Mouse (Mus musculus): ENCODE results near the gene Ubash3a. TPM values are rescaled to one million over a fixed set of nuclear protein-coding genes. Genes with fewer than 3 reads are reported as not detected.

Gene Ubash3a
- total RNA-seq, 1 experiment, result 6.7 TPM

DNA sequence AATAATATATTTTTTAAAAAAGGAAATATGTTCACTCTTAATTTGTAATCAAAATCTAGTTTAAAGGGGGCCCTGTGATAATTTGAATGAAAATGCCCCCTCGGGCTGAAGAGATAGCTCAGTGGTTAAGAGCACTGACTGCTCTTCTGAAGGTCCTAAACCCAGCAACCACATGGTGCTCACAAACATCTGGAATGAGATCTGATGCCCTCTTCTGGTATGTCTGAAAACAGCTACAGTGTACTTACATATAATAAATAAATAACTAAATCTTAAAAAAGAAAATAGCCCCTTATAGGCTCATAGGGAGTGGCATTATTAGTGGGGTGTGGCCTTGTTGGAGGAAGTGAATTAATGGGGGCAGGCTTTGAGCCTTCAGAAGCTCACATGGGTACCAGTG lies 49.5 kb downstream of the Ubash3a start:
- Histone ChIP-seq H3K27ac (ENCODE audit: insufficient read depth, low read depth, low read length, poor library complexity, severe bottlenecking) (no peak overlapping the region), H3K4me1 (ENCODE audit: control insufficient read depth in 2 of 2, insufficient read depth in 2 of 2, low read length in 2 of 2, poor library complexity in 1 of 2) (peaks cover 3 to 11% of the 10 kb centered on the region in 2 experiments; a peak in 2 of 4 replicates), H3K9ac (ENCODE audit: insufficient read depth, low read depth, low read length, poor library complexity, severe bottlenecking) (no peak overlapping the region), H3K4me3 (ENCODE audit: insufficient read depth in 1 of 2, low read depth in 1 of 2, low read length in 2 of 2, poor library complexity in 1 of 2, severe bottlenecking in 1 of 2) (no peak overlapping the region), H3K36me3 (ENCODE audit: control insufficient read depth, insufficient read depth, low read length, poor library complexity, severe bottlenecking) (no peaks in the 10 kb centered on the region; the same call in 1 of the 2 replicates), H3K9me3 (ENCODE audit: control insufficient read depth, insufficient read depth, low read depth, low read length) (no peaks in the 10 kb centered on the region)
- DNase-seq (ENCODE audit: low read depth, low spot score), result no peak
- in situ Hi-C loops (cut with MboI; ENCODE audit: low sequenced_read_pairs in 2 of 2, unreplicated experiment in 2 of 2), result no loop called here
- TF ChIP-seq ZNF384 (IDR thresholded peaks at IDR 0.05; ENCODE audit: low read depth, low read length) (no peak), HCFC1 (IDR thresholded peaks at IDR 0.05; ENCODE audit: borderline replicate concordance, insufficient read depth, low read length) (no peak), CHD2 (IDR thresholded peaks at IDR 0.05; ENCODE audit: low read depth, low read length) (no peak), MAFK (IDR thresholded peaks at IDR 0.05; ENCODE audit: insufficient read depth, low read depth, low read length) (no peak), ZC3H11A (IDR thresholded peaks at IDR 0.05; ENCODE audit: borderline replicate concordance, low read depth, low read length) (no peak)

DNA sequence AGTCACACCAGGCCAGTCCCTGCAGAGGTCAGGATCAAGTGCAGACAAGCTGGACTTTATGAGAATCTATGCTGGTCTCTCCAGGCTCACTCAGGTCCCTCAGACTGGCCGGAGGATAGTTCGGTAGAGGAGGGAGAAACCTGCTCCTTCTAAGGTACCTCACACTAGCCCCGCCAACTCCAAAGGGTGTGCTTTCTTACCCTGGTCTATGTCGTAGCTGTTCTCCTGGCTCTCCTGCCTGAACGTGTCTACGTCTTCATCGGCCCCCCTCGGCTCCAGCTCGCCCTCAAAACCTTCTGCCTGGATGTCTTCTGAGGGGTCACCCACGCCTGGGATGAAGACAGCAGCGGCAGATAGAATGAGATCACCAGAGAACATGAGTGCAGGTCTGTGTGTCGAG lies 50.2 kb downstream of the Ubash3a start:
- no peaks in the 10 kb centered on the region; the same call in 1 of the 2 replicates for H3K36me3 ChIP-seq (ENCODE audit: control insufficient read depth, insufficient read depth, low read length, poor library complexity, severe bottlenecking)
- H3K4me1 ChIP-seq (ENCODE audit: control insufficient read depth in 2 of 2, insufficient read depth in 2 of 2, low read length in 2 of 2, poor library complexity in 1 of 2), result peaks cover 3 to 11% of the 10 kb centered on the region in 2 experiments; a peak in 2 of 4 replicates
- no peaks in the 10 kb centered on the region for H3K9me3 ChIP-seq (ENCODE audit: control insufficient read depth, insufficient read depth, low read depth, low read length)
- TF ChIP-seq HCFC1 (IDR thresholded peaks at IDR 0.05; ENCODE audit: borderline replicate concordance, insufficient read depth, low read length), result no peak
- no peak for TF ChIP-seq MAFK (IDR thresholded peaks at IDR 0.05; ENCODE audit: insufficient read depth, low read depth, low read length)
- no peak for TF ChIP-seq ZC3H11A (IDR thresholded peaks at IDR 0.05; ENCODE audit: borderline replicate concordance, low read depth, low read length)
- TF ChIP-seq CHD2 (IDR thresholded peaks at IDR 0.05; ENCODE audit: low read depth, low read length), result no peak
- no peak for TF ChIP-seq ZNF384 (IDR thresholded peaks at IDR 0.05; ENCODE audit: low read depth, low read length)
- DNase-seq (ENCODE audit: low read depth, low spot score), result no peak
- in situ Hi-C loops (cut with MboI; ENCODE audit: low sequenced_read_pairs in 2 of 2, unreplicated experiment in 2 of 2), result no loop called here
- no peak overlapping the region for H3K4me3 ChIP-seq (ENCODE audit: insufficient read depth in 1 of 2, low read depth in 1 of 2, low read length in 2 of 2, poor library complexity in 1 of 2, severe bottlenecking in 1 of 2)
- no peak overlapping the region for H3K9ac ChIP-seq (ENCODE audit: insufficient read depth, low read depth, low read length, poor library complexity, severe bottlenecking)
- H3K27ac ChIP-seq (ENCODE audit: insufficient read depth, low read depth, low read length, poor library complexity, severe bottlenecking), result no peak overlapping the region

DNA sequence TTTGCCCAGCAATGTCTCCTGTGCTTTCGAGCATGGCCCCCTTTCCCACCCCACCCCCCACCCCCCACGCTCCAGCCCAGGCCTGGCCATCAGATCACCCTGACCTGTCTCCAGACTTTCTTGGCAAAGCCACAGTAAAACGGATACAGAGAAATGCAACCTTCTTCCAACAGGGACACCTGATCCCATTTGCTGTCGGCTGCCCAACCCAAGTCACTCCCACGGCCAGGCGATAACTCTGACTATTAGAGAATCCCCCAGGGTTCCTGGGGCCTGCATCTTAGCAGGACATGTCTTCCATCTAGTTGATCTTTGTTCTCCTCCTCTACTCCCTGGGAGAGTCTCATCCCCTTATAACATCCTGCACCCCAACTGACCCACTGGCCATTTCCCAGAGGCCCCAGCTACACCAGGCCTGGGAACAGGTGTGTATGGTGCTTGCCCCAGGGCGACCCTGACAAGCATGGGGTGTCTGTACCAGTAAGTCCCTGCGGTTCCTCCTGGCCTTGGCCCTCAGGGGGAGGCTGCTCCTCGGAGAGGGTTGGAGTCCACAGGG lies 50.7 kb downstream of the Ubash3a start:
- DNase-seq (ENCODE audit: low read depth, low spot score), result no peak
- no peak overlapping the region for H3K27ac ChIP-seq (ENCODE audit: insufficient read depth, low read depth, low read length, poor library complexity, severe bottlenecking)
- H3K9ac ChIP-seq (ENCODE audit: insufficient read depth, low read depth, low read length, poor library complexity, severe bottlenecking), result no peak overlapping the region
- in situ Hi-C loops (cut with MboI; ENCODE audit: low sequenced_read_pairs in 2 of 2, unreplicated experiment in 2 of 2), result no loop called here
- TF ChIP-seq MAFK (IDR thresholded peaks at IDR 0.05; ENCODE audit: insufficient read depth, low read depth, low read length), result no peak
- no peak for TF ChIP-seq CHD2 (IDR thresholded peaks at IDR 0.05; ENCODE audit: low read depth, low read length)
- no peak for TF ChIP-seq HCFC1 (IDR thresholded peaks at IDR 0.05; ENCODE audit: borderline replicate concordance, insufficient read depth, low read length)
- no peak for TF ChIP-seq ZNF384 (IDR thresholded peaks at IDR 0.05; ENCODE audit: low read depth, low read length)
- no peak for TF ChIP-seq ZC3H11A (IDR thresholded peaks at IDR 0.05; ENCODE audit: borderline replicate concordance, low read depth, low read length)
- H3K36me3 ChIP-seq (ENCODE audit: control insufficient read depth, insufficient read depth, low read length, poor library complexity, severe bottlenecking), result no peaks in the 10 kb centered on the region; the same call in 1 of the 2 replicates
- no peak overlapping the region for H3K4me3 ChIP-seq (ENCODE audit: insufficient read depth in 1 of 2, low read depth in 1 of 2, low read length in 2 of 2, poor library complexity in 1 of 2, severe bottlenecking in 1 of 2)
- H3K9me3 ChIP-seq (ENCODE audit: control insufficient read depth, insufficient read depth, low read depth, low read length), result no peaks in the 10 kb centered on the region
- peaks cover 3 to 13% of the 10 kb centered on the region in 2 experiments; a peak in 3 of 4 replicates for H3K4me1 ChIP-seq (ENCODE audit: control insufficient read depth in 2 of 2, insufficient read depth in 2 of 2, low read length in 2 of 2, poor library complexity in 1 of 2)

DNA sequence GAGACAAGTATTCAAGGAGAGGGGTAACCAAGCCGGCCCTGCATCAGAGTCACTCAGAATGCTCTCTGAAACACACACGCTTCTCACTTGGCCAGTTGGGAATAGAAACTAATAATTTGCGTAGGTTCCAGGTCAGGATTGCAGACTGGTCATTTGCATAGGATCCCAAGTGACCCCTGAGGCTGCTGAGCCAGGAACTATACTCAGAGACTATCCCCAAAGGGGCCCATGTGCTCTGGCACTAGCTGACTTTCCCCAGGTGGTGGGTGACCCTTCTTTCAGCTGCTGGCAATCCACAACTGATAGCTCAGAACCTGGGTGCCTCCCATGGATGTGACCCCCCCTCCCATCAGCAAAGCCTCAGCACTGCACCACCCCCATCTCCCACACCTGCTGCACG lies 51.5 kb downstream of the Ubash3a start:
- Histone ChIP-seq H3K9me3 (ENCODE audit: control insufficient read depth, insufficient read depth, low read depth, low read length) (no peaks in the 10 kb centered on the region), H3K4me1 (ENCODE audit: control insufficient read depth in 2 of 2, insufficient read depth in 2 of 2, low read length in 2 of 2, poor library complexity in 1 of 2) (peaks cover 5 to 12% of the 10 kb centered on the region in 2 experiments; a peak in 3 of 4 replicates), H3K36me3 (ENCODE audit: control insufficient read depth, insufficient read depth, low read length, poor library complexity, severe bottlenecking) (no peaks in the 10 kb centered on the region; the same call in 1 of the 2 replicates), H3K9ac (ENCODE audit: insufficient read depth, low read depth, low read length, poor library complexity, severe bottlenecking) (no peak overlapping the region), H3K27ac (ENCODE audit: insufficient read depth, low read depth, low read length, poor library complexity, severe bottlenecking) (no peak overlapping the region), H3K4me3 (ENCODE audit: insufficient read depth in 1 of 2, low read depth in 1 of 2, low read length in 2 of 2, poor library complexity in 1 of 2, severe bottlenecking in 1 of 2) (no peak overlapping the region)
- in situ Hi-C loops (cut with MboI; ENCODE audit: low sequenced_read_pairs in 2 of 2, unreplicated experiment in 2 of 2), result no loop called here
- no peak for TF ChIP-seq ZNF384 (IDR thresholded peaks at IDR 0.05; ENCODE audit: low read depth, low read length)
- no peak for TF ChIP-seq HCFC1 (IDR thresholded peaks at IDR 0.05; ENCODE audit: borderline replicate concordance, insufficient read depth, low read length)
- TF ChIP-seq MAFK (IDR thresholded peaks at IDR 0.05; ENCODE audit: insufficient read depth, low read depth, low read length), result no peak
- TF ChIP-seq CHD2 (IDR thresholded peaks at IDR 0.05; ENCODE audit: low read depth, low read length), result no peak
- no peak for TF ChIP-seq ZC3H11A (IDR thresholded peaks at IDR 0.05; ENCODE audit: borderline replicate concordance, low read depth, low read length)
- DNase-seq (ENCODE audit: low read depth, low spot score), result no peak

All from ES-E14 (cell line).